Mouse (Mus musculus) heart, embryonic 11.5 days (tissue): ENCODE measurements at regions not wholly inside any gene's neighbourhood (a gene's known extent, or its start where the extent isn't known, plus 50 kb on each side); places are given as distances from the start of the nearest gene placed in this dataset.

Experiments
- ATAC-seq: fragments of 200-750 bp; cut with Nextera tagmentation; replicated peaks from 2 replicates; pipeline ENCODE4 v1.8.0; 2017; ENCODE audit warnings: moderate library complexity; ENCODE audit not compliant: insufficient number of reproducible peaks, low FRiP score, low TSS enrichment
- H3K27ac ChIP-seq: fragments of 300-500 bp; sonication (generic); 2 replicates; pipeline ENCODE4 v1.5.1; 2014; ENCODE audit warnings: mild to moderate bottlenecking, low read depth, low read length
- H3K27me3 ChIP-seq: fragments of 300-500 bp; sonication (generic); 2 replicates; pipeline ENCODE4 v1.6.1; 2014; ENCODE audit warnings: mild to moderate bottlenecking, low read length, mixed read lengths; ENCODE audit not compliant: control insufficient read depth, insufficient read depth
- H3K36me3 ChIP-seq: fragments of 300-500 bp; sonication (generic); 2 replicates; pipeline ENCODE4 v1.6.1; 2014; ENCODE audit warnings: mild to moderate bottlenecking, low read length, moderate library complexity, mixed read lengths; ENCODE audit not compliant: control insufficient read depth, insufficient read depth
- H3K4me1 ChIP-seq: fragments of 300-500 bp; sonication (generic); 2 replicates; pipeline ENCODE4 v1.6.1; 2014; ENCODE audit warnings: low read length; ENCODE audit not compliant: control insufficient read depth, insufficient read depth
- H3K4me2 ChIP-seq: fragments of 300-500 bp; sonication (generic); 2 replicates; pipeline ENCODE4 v1.6.1; 2014; ENCODE audit warnings: mild to moderate bottlenecking, moderate library complexity
- H3K4me3 ChIP-seq: fragments of 300-500 bp; sonication (generic); 2 replicates; pipeline ENCODE4 v1.5.1; 2014; ENCODE audit warnings: low read depth, low read length
- H3K9ac ChIP-seq: fragments of 300-500 bp; sonication (generic); 2 replicates; pipeline ENCODE4 v1.6.1; 2014; ENCODE audit warnings: mild to moderate bottlenecking, low read depth, low read length, moderate library complexity
- H3K9me3 ChIP-seq: fragments of 300-500 bp; sonication (generic); replicated peaks from 2 replicates; pipeline ENCODE4 v1.6.1; 2016; ENCODE audit warnings: low read length; ENCODE audit not compliant: control insufficient read depth
- WGBS: fragments of 180-500 bp; shearing (Covaris S2); extraction: QIAGEN DNeasy Blood & Tissue Kit; methylation state at CpG from one replicate; pipeline ENCODE4 v1.1.7; 2014; ENCODE audit not compliant: insufficient replicate concordance; 5-methylcytosine and 5-hydroxymethylcytosine counted together

DNA sequence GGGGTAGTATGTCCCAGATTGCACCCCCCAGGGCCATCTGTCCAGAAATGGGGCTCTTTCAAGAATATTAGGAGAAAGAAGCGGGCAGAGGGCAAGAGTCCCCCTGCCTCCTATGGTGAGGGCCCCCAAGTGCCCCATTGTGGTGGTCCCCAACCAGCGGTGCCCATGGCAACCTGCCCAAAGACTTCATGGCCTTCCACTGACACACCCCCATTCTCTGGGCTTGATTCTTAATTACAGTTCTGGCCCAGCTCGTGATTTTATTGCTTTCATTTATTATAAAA, 184.3 kb upstream of the 4931429L15Rik start:
- Histone ChIP-seq H3K4me2 (no peak overlapping the region), H3K36me3 (no peaks in the 10 kb centered on the region), H3K4me1 (no peaks in the 10 kb centered on the region), H3K27ac (no peak overlapping the region), H3K9me3 (no peaks in the 10 kb centered on the region), H3K4me3 (no peak overlapping the region), H3K27me3 (0 out of 2 replicates have a peak, but pooled peaks cover 2% of the 10 kb centered on the region), H3K9ac (no peak overlapping the region)
- no peak for ATAC-seq
- 75% methylated on average over 3 of the region's 3 CpGs for WGBS

DNA sequence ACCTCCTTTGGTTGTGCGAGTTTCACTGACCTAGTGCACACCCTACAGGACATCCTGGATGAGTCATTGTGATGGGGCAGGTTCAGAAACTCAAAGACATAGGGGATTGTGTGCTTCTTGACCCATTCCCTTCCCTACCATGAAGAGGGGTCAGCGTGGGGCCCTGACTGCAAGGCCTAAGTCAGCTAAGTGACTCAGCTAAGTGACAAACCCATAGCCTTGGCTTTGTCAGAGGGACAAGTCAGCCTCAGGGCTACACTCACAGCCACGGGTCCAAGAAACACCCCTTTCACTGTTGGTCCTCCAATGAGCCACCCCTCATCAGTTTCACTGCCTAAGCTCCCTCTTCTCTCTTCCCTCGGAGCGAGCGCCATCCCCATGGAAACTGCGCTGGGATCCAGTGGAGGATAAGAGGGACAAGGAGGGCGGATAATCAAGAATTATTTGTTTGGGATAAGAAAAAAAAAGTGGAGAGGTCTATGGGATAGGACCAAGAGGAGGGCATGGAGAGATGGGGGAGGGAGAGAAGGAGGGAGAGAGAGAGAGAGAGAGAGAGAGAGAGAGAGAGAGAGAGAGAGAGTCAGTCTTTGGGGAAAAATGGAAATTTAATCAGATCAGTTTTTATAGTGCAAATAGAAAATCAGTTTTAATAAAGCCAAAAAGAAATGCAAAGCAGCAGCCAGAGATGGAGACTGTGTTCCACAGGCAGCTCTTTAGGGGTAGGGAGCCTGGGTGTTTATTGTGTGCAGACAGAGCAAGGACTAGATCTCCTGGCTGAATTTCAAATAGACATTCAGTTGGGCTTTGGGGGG, 183.7 kb upstream of the 4931429L15Rik start:
- Histone ChIP-seq H3K27ac (no peak overlapping the region), H3K4me3 (no peak overlapping the region), H3K9me3 (no peaks in the 10 kb centered on the region), H3K36me3 (no peaks in the 10 kb centered on the region), H3K27me3 (0 out of 2 replicates have a peak, but pooled peaks cover 2% of the 10 kb centered on the region), H3K4me1 (no peaks in the 10 kb centered on the region), H3K4me2 (no peak overlapping the region), H3K9ac (no peak overlapping the region)
- 74% methylated on average over 8 of the region's 8 CpGs for WGBS
- no peak for ATAC-seq

DNA sequence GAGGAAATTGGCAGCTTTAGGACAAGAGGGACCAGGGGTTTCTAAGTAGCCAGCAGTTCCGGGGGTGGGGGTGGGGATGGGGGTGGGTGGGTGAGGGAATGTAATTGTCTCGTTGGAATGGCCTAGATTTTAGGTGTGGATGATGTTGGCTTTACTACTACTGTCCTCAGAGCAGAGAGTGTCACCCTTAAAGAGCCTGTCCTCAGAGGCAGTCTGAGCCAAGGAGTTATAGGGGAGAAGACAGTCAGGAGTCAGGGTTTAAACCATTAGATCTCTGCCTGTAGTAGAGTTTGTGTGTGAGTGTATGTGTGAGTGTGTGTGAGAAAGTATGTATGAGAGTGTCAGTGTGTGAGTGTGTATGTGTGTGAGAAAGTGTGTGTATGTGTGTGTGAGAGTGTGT, 179.6 kb upstream of the 4931429L15Rik start:
- Histone ChIP-seq H3K4me1 (no peaks in the 10 kb centered on the region), H3K27ac (no peak overlapping the region), H3K9me3 (no peaks in the 10 kb centered on the region), H3K27me3 (peaks cover 6% of the 10 kb centered on the region; the same call in 1 of the 2 replicates), H3K4me2 (no peak overlapping the region), H3K36me3 (no peaks in the 10 kb centered on the region), H3K4me3 (no peak overlapping the region), H3K9ac (no peak overlapping the region)
- no peak for ATAC-seq
- WGBS, result 39% methylated on average over 2 of the region's 2 CpGs

DNA sequence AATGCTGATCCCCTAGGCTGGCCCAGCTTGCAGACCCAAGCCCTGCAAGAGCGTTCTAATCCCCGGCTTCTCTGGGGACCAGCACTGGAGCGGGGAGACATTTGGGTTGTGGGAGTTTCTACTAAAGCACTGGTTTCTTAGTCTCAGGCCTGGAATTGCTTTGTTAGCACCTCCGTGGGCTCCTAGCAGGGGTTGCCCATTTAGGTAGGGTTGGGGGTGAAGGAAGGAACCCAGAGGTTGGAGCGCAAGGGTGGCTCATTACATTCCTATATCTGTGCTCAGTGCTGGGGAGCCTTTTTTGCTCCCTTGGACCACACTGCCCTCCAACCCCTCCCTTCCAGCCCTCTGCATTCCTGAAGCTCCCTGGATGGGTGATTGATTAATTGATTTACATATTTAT, 179.1 kb upstream of the 4931429L15Rik start:
- Histone ChIP-seq H3K36me3 (no peaks in the 10 kb centered on the region), H3K27ac (no peak overlapping the region), H3K9ac (no peak overlapping the region), H3K9me3 (no peaks in the 10 kb centered on the region), H3K4me1 (no peaks in the 10 kb centered on the region), H3K27me3 (peaks cover 6% of the 10 kb centered on the region; the same call in 1 of the 2 replicates), H3K4me3 (no peak overlapping the region), H3K4me2 (no peak overlapping the region)
- no peak for ATAC-seq
- WGBS, result 45% methylated on average over 5 of the region's 5 CpGs

DNA sequence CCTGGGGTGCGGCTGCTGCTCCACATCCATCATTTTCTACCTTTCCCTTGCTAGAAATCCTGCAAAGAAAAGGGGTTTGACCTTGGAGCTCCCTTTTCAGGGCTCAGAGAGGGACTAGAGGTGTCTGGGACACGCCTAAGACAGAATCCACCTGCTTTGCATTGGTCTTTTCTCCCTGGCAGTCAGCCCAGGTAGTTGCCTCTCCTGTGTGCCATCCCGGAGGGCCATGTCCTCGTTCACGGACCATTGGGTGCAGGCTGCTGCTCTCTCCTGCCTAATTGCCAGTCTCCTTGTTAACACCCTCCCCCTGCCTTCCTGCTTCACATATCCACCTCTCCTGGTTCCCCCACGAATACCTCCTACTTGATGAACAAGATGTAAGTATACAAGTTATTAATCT, 175.5 kb upstream of the 4931429L15Rik start:
- Histone ChIP-seq H3K27ac (no peak overlapping the region), H3K36me3 (no peaks in the 10 kb centered on the region), H3K4me2 (no peak overlapping the region), H3K4me1 (no peaks in the 10 kb centered on the region), H3K4me3 (no peak overlapping the region), H3K9ac (no peak overlapping the region), H3K27me3 (peaks cover 4% of the 10 kb centered on the region; the same call in 1 of the 2 replicates), H3K9me3 (no peaks in the 10 kb centered on the region)
- ATAC-seq, result no peak
- WGBS, result 68% methylated on average over 6 of the region's 6 CpGs

DNA sequence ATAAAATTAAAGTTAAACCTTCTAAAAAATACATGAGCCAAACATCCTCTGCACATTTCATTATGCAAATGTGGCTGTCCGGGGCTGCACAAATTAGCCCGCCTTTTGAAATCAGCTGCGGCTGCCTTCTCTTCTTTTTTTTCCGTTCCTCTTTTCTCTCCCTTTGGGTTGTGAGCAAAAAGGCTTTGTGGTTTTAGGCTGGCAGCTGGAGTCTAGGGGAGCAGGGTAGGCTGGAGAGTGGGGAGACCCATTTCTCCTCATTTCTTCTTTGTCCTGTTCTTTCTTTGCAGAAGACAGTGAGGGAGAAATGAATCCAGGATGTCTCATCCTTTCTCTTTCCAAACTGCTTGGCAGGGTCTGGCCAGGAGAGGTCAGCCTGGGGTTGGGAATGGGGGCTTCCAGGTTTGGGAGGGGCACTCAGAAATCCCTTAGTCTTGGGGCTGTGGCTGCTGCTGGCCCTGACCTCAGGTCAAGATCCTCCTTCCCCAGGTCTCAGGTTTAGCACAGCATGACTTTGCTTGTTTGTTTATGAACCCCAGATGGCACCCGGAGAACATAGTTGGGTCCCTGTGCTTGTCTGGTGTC, 163.2 kb upstream of the 4931429L15Rik start:
- Histone ChIP-seq H3K27ac (no peak overlapping the region), H3K4me2 (no peak overlapping the region), H3K4me3 (no peak overlapping the region), H3K9me3 (no peaks in the 10 kb centered on the region), H3K27me3 (no peaks in the 10 kb centered on the region), H3K36me3 (no peaks in the 10 kb centered on the region), H3K4me1 (peaks cover 4% of the 10 kb centered on the region; the same call in 1 of the 2 replicates), H3K9ac (no peak overlapping the region)
- no peak for ATAC-seq
- 67% methylated on average over 5 of the region's 5 CpGs for WGBS

DNA sequence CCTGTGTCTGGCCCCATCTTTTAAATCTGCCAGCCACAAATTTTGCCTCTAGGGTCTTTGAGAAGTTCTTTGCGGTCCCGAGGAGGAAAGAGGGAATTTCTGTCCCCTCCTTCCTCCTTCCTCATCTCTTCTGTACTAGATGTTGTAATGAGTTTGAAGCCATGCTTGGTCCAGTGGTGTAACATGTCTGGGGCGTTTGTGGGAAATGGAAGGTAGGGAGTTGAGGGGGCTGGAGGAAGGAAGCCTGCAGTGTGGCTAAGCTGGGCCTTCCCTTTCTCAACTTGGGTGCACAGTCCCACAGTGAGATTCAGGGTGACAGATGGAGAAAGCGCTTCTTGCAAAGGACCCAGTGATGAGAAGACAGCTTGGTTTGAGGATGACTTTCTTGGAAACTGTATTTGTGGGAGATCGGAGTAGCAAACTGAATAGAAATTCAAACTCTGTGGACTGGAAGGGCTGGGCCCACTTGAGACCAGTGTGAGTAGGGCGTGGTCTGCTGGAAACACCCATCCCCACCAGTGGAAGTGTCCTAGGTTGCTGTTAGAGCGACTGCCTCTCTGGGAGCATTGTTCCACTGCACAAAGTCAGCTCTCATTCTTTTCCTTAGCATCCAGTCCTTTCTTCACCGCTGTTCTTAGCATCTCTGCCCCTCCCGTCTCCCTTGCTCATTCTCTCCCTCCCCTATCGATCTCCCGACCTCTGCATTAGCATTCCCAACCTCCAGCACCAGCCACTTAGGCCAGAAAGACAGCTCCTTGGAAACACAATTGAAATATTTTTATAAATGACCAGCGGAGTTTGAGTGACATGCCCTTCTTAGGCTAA, 162.5 kb upstream of the 4931429L15Rik start:
- Histone ChIP-seq H3K36me3 (no peaks in the 10 kb centered on the region), H3K4me3 (no peak overlapping the region), H3K27ac (no peak overlapping the region), H3K4me1 (peaks cover 4% of the 10 kb centered on the region; the same call in 1 of the 2 replicates), H3K27me3 (no peaks in the 10 kb centered on the region), H3K9me3 (no peaks in the 10 kb centered on the region), H3K9ac (no peak overlapping the region), H3K4me2 (no peak overlapping the region)
- ATAC-seq, result no peak
- 62% methylated on average over 12 of the region's 12 CpGs for WGBS

DNA sequence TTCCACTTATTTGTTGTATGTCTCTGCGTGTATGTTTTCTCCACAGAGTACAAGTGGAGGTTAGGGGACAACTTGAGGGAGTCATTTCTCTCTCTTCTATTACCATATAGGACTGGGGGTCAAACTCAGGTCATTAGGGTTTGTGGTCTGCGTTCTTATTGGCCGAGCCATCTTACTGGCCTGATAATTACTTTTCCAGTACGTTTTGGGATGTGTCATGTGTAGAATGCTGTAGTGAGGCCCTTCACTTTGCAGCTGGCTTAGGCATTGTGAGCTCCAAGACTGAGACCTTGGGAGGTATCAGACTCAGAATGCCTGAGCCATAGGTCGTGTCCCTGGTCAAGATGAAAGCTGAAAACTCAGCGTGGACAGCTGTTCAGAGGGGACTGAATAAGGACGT, 161.7 kb upstream of the 4931429L15Rik start:
- Histone ChIP-seq H3K4me3 (no peak overlapping the region), H3K9me3 (no peaks in the 10 kb centered on the region), H3K27ac (no peak overlapping the region), H3K27me3 (no peaks in the 10 kb centered on the region), H3K4me1 (peaks cover 4% of the 10 kb centered on the region; the same call in 1 of the 2 replicates), H3K36me3 (no peaks in the 10 kb centered on the region), H3K9ac (no peak overlapping the region), H3K4me2 (no peak overlapping the region)
- WGBS, result 69% methylated on average over 7 of the region's 7 CpGs
- no peak for ATAC-seq
